Mouse (Mus musculus): ENCODE measurements at regions not wholly inside any gene's neighbourhood (a gene's known extent, or its start where the extent isn't known, plus 50 kb on each side); places are given as distances from the start of the nearest gene placed in this dataset.

DNA sequence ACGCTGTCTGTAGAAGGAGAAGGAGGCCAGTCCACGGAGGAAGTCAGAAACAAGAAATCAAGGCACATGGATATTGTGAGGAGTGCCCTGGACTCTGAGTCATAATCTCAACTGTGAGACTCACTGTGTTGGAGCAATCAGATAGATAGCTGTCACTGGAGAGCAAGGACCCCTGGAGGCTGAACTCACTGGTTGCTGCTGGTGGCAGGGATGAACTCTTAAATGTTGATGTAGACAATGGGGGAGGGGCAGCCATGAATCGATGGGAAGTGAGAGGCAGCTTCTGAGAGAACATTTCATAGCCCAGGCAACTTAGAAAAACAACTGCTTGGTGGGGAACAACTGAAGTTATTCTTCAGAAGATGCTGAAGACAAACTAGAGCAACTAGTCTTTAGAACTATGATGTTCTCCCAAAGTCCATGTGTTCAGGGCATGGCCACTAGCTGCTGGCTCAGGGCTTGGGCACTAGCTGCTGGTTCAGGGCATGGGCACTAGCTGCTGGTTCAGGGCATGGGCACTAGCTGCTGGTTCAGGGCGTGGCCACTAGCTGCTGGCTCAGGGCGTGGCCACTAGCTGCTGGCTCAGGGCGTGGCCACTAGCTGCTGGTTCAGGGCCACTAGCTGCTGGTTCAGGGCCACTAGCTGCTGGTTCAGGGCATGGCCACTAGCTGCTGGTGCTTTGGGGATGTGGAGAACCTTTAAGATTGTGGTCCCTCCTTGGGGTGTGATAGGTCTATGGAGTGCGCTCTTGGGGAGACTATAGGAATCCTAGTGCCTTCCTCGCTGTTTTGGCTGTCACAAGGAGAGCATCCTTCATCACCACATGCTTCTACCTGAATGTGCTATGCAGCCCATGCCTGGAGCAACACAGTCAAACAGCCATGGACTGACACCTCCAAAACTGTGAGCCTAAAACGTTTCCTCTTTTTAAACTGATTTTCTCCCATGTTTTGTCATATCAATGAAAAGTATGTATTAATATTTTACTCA, 905.7 kb upstream of the Car8 start:
- TF ChIP-seq CTCF (IDR thresholded peaks at IDR 0.05; ENCODE audit: control insufficient read depth, insufficient read depth, low read length) (no peak), POLR2A (IDR thresholded peaks at IDR 0.05; ENCODE audit: borderline replicate concordance, control insufficient read depth, low read depth, low read length) (no peak)
